Mouse (Mus musculus) liver, postnatal 0 days (tissue): ENCODE data around the gene Jmjd6. TPM values are rescaled to one million over a fixed set of nuclear protein-coding genes. Genes with fewer than 3 reads are reported as not detected.
A peak's percentile ranks its signal among the peaks of the same experiment; 100 is the strongest.

ENCODE experiments used
- ATAC-seq: fragments of 200-750 bp; cut with Nextera tagmentation; 2 replicates; pipeline ENCODE4 v1.8.0; 2017; ENCODE audit warnings: mild to moderate bottlenecking, moderate library complexity
- DNase-seq: peaks from one replicate; pipeline ENCODE4 v3.0.0-alpha.2; 2016
- H3K27ac ChIP-seq: fragments of 300-500 bp; sonication (generic); 2 replicates; pipeline ENCODE4 v1.5.1; 2014; ENCODE audit warnings: antibody characterized with exemption, moderate library complexity, mild to moderate bottlenecking, low read depth
- H3K27me3 ChIP-seq: fragments of 300-500 bp; sonication (generic); 2 replicates; pipeline ENCODE4 v1.6.1; 2014; ENCODE audit warnings: low read length, control low read depth, mixed read lengths; ENCODE audit not compliant: insufficient read depth
- H3K36me3 ChIP-seq: fragments of 300-500 bp; sonication (generic); replicated peaks from 2 replicates; pipeline ENCODE4 v1.6.1; 2014; ENCODE audit warnings: mild to moderate bottlenecking, control low read depth, low read length, moderate library complexity, mixed read lengths; ENCODE audit not compliant: insufficient read depth
- H3K4me1 ChIP-seq: fragments of 300-500 bp; sonication (generic); 2 replicates; pipeline ENCODE4 v1.6.1; 2014; ENCODE audit warnings: antibody characterized with exemption, mild to moderate bottlenecking, control low read depth; ENCODE audit not compliant: insufficient read depth
- H3K4me2 ChIP-seq: fragments of 300-500 bp; sonication (generic); 2 replicates; pipeline ENCODE4 v1.6.1; 2014; ENCODE audit warnings: low read depth, mild to moderate bottlenecking, low read length, moderate library complexity, mixed read lengths
- H3K4me3 ChIP-seq: fragments of 300-500 bp; sonication (generic); 2 replicates; pipeline ENCODE4 v1.5.1; 2014; ENCODE audit warnings: low read depth, low read length
- H3K9ac ChIP-seq: fragments of 300-500 bp; sonication (generic); replicated peaks from 2 replicates; pipeline ENCODE4 v1.6.1; 2014; ENCODE audit warnings: mild to moderate bottlenecking, moderate library complexity
- H3K9me3 ChIP-seq: fragments of 300-500 bp; sonication (generic); 2 replicates; pipeline ENCODE4 v1.6.1; 2016; ENCODE audit warnings: mild to moderate bottlenecking, control low read depth, low read length, mixed read lengths
- CTCF ChIP-seq: sonication (generic); IDR thresholded peaks from 2 replicates; pipeline ENCODE4 v1.5.1; 2016; ENCODE audit warnings: antibody characterized with exemption, low read depth
- EP300 ChIP-seq: IDR thresholded peaks from 2 replicates; pipeline ENCODE4 v1.6.1; 2016; ENCODE audit warnings: antibody characterized with exemption, low read depth, mild to moderate bottlenecking
- WGBS: fragments of 180-500 bp; shearing (Covaris S2); extraction: QIAGEN DNeasy Blood & Tissue Kit; methylation state at CpG from one replicate; pipeline ENCODE4 v1.1.7; 2014; ENCODE audit not compliant: insufficient replicate concordance; 5-methylcytosine and 5-hydroxymethylcytosine counted together
- polyA plus RNA-seq: library from polyadenylated mRNA; unstranded; fragments of >200 nt; fragmentation: Nextera tagmentation; extraction: Ambion mirVana; gene quantifications from 2 replicates; pipeline ENCODE4 v1.2.1, GENCODE M21; 2015

Gene Jmjd6
- polyA plus RNA-seq: 18.5 and 19.0 TPM in 2 replicates

DNA sequence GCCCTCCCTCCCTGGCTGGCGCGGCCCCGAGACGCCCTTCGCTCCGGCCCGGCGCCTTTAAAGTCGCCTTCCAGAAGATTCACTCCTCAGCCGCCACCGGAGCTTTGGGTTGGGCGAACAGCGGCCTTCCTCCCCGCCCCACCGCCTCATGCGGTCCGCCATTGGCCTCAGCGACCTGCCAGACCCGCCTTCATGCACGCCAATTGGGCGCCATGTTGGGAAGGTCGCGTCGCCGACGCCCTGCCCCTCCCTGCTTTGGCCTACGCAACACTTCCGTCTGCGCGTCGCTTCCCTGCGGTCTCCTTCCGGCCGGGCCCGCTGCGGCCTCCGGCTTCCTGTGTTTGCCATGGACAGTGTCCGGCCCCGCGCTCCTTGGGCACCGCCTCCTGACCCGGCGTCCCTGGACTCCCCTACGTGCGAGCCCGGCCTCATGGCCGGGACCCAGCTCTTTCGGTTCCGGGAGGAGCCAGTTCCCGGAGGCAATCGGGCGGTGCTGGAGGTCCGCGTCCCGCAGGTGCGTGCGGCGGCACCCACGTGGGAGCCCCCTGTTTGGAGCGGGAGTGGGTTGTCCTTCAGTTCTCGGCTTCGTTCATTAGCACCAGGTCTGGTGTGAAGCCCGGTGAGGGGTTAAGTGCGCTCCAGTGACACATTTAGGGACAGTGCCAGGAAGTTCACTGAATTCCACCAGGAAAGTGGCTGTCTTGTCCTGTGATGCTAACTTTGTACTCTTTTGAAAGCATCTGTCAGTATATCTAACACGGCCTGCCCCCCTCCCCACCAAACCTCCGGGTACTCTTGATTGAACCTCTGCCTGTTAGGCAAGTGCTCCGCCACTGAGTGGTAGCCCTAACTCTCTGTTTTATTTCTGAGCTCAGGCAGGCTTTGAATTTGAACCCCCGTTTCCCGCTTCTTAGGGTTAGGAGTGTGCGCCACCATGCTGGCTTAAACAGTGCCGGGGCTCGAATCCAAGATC lies at the start of gene Jmjd6, which contains the start of gene Mettl23:
TSS of gene Jmjd6 (minus strand) at position 189 of the 973 bp plus-strand sequence.
TSS of gene Mettl23 (plus strand) at position 18 of the 973 bp plus-strand sequence.
- Histone ChIP-seq H3K4me2 (peak within 1 kb of the TSS; percentile 96), H3K9me3 (no peaks in the 10 kb centered on the region), H3K9ac (peak within 1 kb of the TSS; percentile 96), H3K4me3 (peak within 1 kb of the TSS; percentile 94), H3K27ac (peak within 1 kb of the TSS; percentile 99), H3K36me3 (peaks cover 43% of the 10 kb centered on the region), H3K4me1 (peaks cover 25% of the 10 kb centered on the region), H3K27me3 (no peaks in the 10 kb centered on the region)
- peak; percentile 92 for ATAC-seq
- TF ChIP-seq CTCF (no peak), EP300 (peak; percentile 24; the same call in 1 of the 2 replicates)
- peak; percentile 98 for DNase-seq
- WGBS: under 1% methylated on average over 70 of the region's 72 CpGs

DNA sequence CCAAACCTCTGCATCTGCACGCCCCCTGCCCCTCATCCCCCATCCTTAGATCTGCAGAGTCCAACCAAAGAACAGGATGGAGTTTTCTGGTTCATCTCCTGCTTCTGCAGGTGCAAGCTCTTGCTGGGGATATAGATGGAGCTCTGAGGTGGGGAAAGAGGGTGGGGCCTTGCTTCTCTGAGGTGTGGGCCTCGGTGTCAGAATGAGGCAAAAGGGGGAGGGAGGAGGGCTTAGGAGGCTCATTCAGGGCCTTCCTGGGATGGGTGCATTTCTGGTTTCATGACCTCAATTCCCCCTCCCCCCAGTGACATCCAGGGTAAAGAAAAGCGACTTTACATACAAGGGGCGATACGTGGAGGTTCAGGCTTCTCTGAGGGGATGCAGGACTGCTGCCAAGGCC lies 43.9 kb upstream of the Jmjd6 start:
- Histone ChIP-seq H3K27me3 (peaks cover 6% of the 10 kb centered on the region; the same call in 1 of the 2 replicates), H3K9me3 (no peaks in the 10 kb centered on the region), H3K9ac (no peak overlapping the region), H3K4me1 (0 out of 2 replicates have a peak, but pooled peaks cover 3% of the 10 kb centered on the region), H3K4me3 (no peak overlapping the region), H3K4me2 (no peak overlapping the region), H3K36me3 (no peaks in the 10 kb centered on the region), H3K27ac (no peak overlapping the region)
- WGBS: 51% methylated on average over 5 of the region's 5 CpGs
- TF ChIP-seq CTCF (no peak), EP300 (no peak)
- DNase-seq (no peak), ATAC-seq (no peak)

DNA sequence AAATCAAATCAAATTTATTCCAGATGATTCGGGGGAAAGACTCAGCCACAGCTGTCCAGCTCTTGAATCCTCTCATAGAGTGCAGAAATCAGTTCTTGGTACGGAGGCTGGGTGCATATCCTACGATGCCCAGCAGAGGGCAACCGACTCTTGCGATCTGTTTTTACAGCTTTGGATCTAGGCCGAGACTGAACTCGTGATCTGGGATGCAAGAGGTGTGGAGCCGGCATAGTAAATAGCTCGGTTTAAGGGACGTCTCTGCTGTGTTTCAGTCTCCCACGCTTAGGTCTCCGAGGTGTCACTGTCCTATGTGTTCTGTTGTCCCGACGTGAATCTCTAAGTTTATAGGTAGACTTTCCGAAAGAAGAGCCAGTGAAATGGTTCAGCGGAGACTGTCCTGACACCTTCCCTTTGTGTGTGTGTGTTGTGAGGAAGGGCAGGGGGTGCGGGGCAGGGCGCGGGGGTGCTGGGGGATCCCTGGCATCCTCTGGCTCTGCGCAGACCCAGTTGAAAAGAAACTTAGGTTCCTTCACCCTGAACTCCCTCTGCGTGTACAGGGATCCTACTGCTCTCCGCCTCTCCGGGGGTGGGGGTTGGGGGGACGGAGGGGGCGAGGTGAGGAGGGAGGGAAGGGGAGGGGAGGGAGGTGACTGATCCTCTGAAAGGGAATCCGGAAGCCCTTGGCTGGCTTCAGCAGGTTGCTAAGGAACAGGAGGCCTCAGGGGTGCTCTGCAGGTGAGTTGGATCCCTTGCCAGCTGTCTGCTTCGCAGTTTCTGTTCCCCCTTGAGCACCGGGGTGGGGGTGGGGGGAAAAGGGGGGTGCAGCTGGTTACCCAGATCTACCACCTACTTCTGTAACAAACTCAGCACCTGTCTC lies 42.3 kb upstream of the Jmjd6 start:
- Histone ChIP-seq H3K4me3 (peak overlapping the region; percentile 15), H3K27me3 (peaks cover 6% of the 10 kb centered on the region; the same call in 1 of the 2 replicates), H3K36me3 (no peaks in the 10 kb centered on the region), H3K27ac (no peak overlapping the region), H3K4me2 (peak overlapping the region; percentile 48), H3K4me1 (0 out of 2 replicates have a peak, but pooled peaks cover 3% of the 10 kb centered on the region), H3K9ac (no peak overlapping the region), H3K9me3 (no peaks in the 10 kb centered on the region)
- TF ChIP-seq EP300 (no peak), CTCF (peak; percentile 90)
- ATAC-seq (peak; percentile 29), DNase-seq (peak; percentile 81)
- 4% methylated on average over 27 of the region's 28 CpGs for WGBS

DNA sequence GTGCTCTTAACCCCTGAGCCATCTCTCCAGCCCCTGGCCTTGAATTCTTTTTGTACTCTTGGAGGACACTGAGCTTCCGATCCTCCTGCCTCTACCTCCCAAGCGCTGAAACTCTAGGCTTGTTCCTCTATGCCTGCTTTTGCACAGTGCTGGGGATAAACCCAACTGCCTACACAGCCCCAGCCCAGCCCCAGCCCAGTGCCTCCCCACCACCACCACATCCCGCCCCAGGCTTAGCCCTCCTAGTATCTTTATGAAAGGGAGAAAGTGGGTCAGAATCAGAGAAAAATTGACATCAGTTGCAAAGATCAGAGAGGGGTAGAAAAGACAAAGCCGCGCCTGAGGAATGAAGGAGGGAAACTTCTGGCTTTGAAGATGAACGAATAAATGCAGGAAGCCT lies 40.8 kb upstream of the Jmjd6 start:
- Histone ChIP-seq H3K9me3 (no peaks in the 10 kb centered on the region), H3K27me3 (peaks cover 6% of the 10 kb centered on the region; the same call in 1 of the 2 replicates), H3K4me2 (no peak overlapping the region), H3K4me1 (0 out of 2 replicates have a peak, but pooled peaks cover 3% of the 10 kb centered on the region), H3K4me3 (no peak overlapping the region), H3K27ac (no peak overlapping the region), H3K36me3 (no peaks in the 10 kb centered on the region), H3K9ac (no peak overlapping the region)
- 85% methylated on average over 6 of the region's 6 CpGs for WGBS
- DNase-seq (no peak), ATAC-seq (no peak)
- TF ChIP-seq CTCF (no peak), EP300 (no peak)

DNA sequence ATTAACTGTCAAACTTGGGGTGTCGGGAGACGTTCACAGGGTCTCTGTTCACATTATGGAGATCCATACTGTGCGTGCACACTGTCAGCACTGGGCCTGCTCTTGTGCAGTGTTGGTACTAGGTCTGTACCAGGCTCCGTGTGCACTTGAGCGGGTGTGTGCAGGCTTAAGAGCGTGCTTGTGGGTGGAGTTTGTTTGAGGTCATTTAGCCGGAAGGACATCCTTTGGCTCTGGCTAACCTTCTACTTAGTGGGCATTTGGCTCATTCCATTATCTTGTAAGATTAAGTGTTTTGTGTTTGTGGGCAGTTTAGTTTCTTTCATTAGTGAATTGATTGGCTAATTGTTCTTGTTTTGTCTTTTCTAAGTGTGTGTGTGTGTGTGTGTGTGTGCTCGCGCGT lies 39.2 kb upstream of the Jmjd6 start:
- Histone ChIP-seq H3K27me3 (peaks cover 4% of the 10 kb centered on the region; the same call in 1 of the 2 replicates), H3K36me3 (no peaks in the 10 kb centered on the region), H3K27ac (no peak overlapping the region), H3K4me2 (no peak overlapping the region), H3K4me1 (0 out of 2 replicates have a peak, but pooled peaks cover 3% of the 10 kb centered on the region), H3K9me3 (no peaks in the 10 kb centered on the region), H3K9ac (no peak overlapping the region), H3K4me3 (no peak overlapping the region)
- WGBS: 84% methylated on average over 10 of the region's 10 CpGs
- no peak for TF ChIP-seq EP300
- no peak for TF ChIP-seq CTCF
- ATAC-seq (no peak), DNase-seq (no peak)
